Mouse (Mus musculus): ENCODE results near the gene Hps3.
"Not testable (repeated sequence)": the region's sequence is repeated elsewhere in the genome, so short reads cannot be mapped to it uniquely, and the experiment has no call there.

Hps3 gene

DNA sequence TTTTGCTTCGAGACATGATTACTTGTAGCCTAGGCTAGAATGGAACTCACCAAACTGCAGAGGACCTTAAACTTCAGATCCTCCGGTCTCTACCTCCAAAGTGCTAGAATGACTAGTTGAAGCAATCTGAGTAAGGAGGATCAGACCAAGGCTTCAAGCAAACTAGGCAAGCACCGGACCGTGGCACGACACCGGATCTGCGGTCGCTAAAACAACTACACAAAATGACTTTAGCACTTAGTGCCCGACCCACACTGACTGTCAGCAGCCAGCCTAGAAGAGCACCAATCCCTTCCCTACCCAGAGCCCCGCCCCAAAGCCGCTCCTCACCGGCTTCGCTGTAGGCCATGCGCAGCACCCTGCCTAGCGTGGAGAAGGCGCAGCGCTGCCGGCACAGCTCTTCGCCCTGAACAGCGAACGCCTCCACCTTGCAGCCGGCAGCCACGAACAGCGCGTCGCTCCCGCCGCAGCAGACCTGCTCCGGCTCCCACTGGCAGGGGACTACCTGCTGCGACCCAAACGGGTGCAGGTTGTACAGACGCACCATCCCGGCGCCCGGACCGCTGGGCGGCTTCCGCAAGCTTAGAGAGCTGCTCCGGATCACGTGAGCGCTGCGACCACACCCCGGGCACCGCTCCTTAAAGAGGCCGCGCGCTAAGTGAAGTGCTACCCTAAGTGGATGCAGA is at the start of gene Hps3:
TSS of gene Hps3 (minus strand) at position 597 of the 686 bp plus-strand sequence.
- ATAC-seq (ENCODE audit: insufficient number of reproducible peaks, low FRiP score, low TSS enrichment): peak; percentile 97

DNA sequence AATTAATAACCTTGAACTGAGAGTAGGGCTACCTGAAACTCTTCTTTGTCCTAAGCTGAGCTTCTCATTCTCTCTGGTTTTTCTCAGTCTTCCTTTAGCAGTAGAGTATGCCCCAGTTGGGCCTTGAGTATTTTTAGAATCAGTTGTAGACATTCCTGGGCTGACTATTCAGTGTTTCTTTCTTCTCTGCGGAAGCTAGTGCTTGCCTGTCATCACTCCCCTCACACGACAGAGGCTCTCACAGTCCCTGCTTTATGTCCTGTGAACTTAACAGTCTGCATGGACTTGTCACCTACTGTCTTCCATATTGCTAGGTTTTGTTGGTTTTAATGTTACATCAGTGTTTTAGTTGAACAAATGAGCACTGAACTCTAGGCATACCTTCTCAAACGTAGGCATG is 47.0 kb upstream of the Hps3 start:
- ATAC-seq (ENCODE audit: insufficient number of reproducible peaks, low FRiP score, low TSS enrichment): no peak

GRCm38 (mm10) chr3:20076145-20077053 is 41.3 kb upstream of the Hps3 start:
- no peak for ATAC-seq (ENCODE audit: insufficient number of reproducible peaks, low FRiP score, low TSS enrichment)

GRCm38 (mm10) chr3:20058197-20058541 is 23.1 kb upstream of the Hps3 start:
- ATAC-seq (ENCODE audit: insufficient number of reproducible peaks, low FRiP score, low TSS enrichment): peak; percentile 17; the same call in 1 of the 2 replicates

DNA sequence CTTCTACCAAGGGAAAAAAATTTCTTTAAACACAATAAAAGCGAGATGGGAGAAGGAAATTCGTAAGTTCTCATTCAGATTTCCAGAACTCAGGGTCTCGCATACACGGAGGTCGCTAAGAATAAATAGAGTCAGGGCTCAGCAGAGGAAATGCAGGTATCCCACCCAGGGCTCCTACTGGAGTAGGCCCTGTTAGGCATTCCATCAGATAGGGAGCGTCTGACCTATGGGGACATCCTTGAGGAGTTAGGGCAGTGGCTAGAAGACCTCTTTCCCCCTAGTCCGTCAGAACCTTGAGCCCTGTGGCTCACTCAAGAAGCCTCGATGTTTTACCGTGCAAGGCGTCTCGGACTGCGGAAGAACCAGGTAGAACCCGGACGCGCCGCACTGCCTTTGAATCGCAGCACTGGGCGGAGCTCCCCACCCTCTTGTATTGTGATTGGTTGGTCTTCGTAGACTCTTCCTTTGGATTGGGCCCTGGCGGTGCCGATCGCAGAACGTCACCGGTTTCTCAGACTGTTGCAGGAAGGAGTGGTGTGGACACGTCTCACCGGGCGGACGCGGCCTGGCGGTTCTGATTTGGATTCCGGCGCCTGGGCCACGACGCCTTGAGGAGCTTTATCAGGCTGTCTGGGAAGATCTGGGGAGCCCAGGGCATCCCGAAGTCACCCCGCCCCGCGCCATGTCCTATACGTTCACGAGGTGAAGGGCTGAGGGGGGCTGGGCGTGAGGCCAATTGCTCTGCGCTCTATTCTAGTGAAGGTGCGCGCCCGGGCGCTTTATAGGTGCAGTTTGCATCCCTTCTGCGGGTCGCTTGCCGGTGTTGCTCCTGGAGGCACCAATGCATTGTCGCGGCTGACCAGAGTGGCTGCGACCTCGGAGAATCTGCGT is 22.4 kb upstream of the Hps3 start, which contains the start of gene Hltf:
TSS of gene Hltf (plus strand) at position 506 of the 891 bp plus-strand sequence.
- ATAC-seq (ENCODE audit: insufficient number of reproducible peaks, low FRiP score, low TSS enrichment): peak; percentile 100

DNA sequence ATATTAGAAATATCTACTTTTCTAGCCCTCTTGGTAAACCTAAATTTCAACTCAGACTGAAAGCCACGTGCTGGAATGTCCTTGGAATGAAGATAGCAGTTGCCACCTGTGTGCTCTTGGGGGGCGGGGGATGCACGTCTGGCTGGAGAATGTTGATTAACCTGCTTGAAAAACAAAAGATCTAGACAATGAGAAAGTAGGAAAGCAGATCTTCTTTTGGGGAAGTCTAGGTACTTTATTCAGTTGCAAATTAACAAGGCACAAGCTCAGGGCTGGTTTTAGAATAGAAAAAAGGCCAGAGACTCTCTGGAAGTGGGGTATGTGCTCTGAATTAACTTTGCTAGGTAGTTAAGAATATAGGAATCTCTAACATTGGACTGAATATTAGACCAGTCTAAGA is 9.6 kb upstream of the Hps3 start:
- not testable (repeated sequence) for ATAC-seq (ENCODE audit: insufficient number of reproducible peaks, low FRiP score, low TSS enrichment)

DNA sequence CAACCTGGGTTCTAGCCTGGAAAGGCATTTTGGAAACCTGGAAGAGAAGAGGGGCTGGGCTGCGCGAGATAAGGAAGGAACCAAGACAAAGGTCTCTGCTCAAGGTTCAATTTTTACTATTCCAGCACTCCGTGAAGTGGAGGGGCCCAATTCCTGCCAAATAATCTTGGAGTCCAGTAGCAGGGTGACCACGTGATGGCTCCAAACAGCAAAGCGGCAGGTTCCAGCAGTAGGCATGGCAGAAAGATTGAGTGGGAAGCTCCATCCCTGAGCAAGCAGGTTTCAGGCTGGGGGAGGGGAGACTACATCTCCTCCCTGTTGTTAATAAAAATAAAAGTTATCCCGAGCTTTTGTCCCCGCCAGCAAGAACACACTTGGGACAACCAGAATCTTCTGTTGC is 6.3 kb upstream of the Hps3 start:
- ATAC-seq (ENCODE audit: insufficient number of reproducible peaks, low FRiP score, low TSS enrichment): not testable (repeated sequence)

DNA sequence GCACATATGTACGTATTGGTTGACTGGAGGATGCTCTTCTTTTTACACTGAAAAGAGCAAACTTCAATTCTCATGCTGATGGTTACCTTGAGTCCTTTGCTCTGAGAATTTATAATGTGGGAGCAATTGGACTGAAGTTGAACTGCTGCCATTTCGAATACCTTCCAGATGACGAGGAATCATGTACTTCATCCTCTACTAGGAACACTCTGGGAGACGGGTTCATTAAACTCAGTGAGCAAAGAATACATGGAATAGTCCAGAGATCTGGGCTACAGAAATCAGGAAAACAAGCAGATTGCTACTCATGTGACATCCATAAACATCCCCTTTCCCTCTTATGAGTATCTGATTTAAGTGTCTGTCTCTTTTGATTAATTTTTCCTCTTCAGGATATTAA is 954 bp upstream of the Hps3 start:
- no peak for ATAC-seq (ENCODE audit: insufficient number of reproducible peaks, low FRiP score, low TSS enrichment)

GRCm38 (mm10) chr3:20033761-20034718 is 1.1 kb downstream of the Hps3 start:
- no peak for ATAC-seq (ENCODE audit: insufficient number of reproducible peaks, low FRiP score, low TSS enrichment)

GRCm38 (mm10) chr3:20030807-20031206 is 4.3 kb downstream of the Hps3 start:
- ATAC-seq (ENCODE audit: insufficient number of reproducible peaks, low FRiP score, low TSS enrichment): no peak

- no peak for ATAC-seq (ENCODE audit: insufficient number of reproducible peaks, low FRiP score, low TSS enrichment)
These were observed 6.5 kb downstream of the Hps3 start for GRCm38 (mm10) chr3:20028640-20029039.

- ATAC-seq (ENCODE audit: insufficient number of reproducible peaks, low FRiP score, low TSS enrichment): no peak
These were observed 7.3 kb downstream of the Hps3 start for GRCm38 (mm10) chr3:20027788-20028187.

GRCm38 (mm10) chr3:20026996-20027689 is 8.0 kb downstream of the Hps3 start:
- ATAC-seq (ENCODE audit: insufficient number of reproducible peaks, low FRiP score, low TSS enrichment): no peak

GRCm38 (mm10) chr3:20026481-20026880 is 8.6 kb downstream of the Hps3 start:
- ATAC-seq (ENCODE audit: insufficient number of reproducible peaks, low FRiP score, low TSS enrichment): no peak

DNA sequence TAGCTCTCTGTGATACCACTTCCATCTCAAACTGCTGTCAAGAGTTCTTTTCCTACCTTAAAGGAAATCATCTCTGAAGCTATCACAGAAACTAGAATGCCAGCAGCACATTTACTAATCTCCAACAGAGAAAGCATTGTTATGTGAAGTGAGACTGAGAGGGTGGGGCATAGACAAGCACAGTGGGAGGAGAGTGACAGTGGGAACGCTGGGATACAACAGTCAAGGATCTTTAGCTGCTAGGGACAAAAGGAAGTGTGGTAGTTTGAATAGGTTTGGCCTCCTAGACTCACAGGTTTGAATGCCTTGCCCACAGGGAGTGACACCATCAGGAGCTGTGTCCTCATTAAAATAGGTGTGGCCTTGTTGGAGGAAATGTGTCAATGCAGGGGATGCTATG is 11.3 kb downstream of the Hps3 start:
- ATAC-seq (ENCODE audit: insufficient number of reproducible peaks, low FRiP score, low TSS enrichment): no peak

- no peak for ATAC-seq (ENCODE audit: insufficient number of reproducible peaks, low FRiP score, low TSS enrichment)
These were observed 17.0 kb downstream of the Hps3 start for GRCm38 (mm10) chr3:20018076-20018475.

DNA sequence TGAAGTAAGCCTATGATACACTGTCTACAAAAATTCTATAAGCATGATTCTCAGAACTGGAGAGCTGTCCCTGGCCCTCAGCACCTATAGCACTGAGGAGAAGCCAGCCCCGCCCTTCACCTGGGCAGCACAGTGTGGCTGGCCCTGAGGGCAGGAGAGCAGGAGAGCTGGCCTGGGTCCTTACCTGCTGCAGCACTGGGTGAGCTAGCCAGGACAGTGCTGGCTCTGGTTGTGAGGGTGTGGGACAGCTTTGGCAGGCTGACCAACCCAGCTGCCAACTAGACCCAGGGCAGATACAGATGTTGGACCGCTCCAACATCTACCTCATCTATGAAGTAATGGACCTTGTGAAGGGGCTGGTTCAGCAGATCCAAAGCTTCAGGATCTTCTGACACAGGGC is 20.7 kb downstream of the Hps3 start:
- ATAC-seq (ENCODE audit: insufficient number of reproducible peaks, low FRiP score, low TSS enrichment): no peak

DNA sequence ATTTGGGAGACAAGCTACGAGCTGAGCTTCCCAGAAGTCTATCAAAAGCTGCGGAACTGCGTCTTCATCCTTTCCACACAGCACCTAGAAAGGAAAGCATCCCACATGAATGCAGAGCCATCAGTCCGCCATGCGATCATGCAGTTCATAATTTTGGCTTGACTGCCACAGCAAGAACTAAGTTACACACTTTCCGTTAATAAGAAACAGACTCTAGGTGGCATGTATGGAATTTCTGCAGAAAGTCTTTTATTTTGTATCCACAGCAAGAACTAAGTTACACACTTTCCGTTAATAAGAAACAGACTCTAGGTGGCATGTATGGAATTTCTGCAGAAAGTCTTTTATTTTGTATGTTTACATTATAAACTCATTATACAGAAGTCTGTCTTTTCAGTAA is 24.2 kb downstream of the Hps3 start:
- ATAC-seq (ENCODE audit: insufficient number of reproducible peaks, low FRiP score, low TSS enrichment): not testable (repeated sequence)

- no peak for ATAC-seq (ENCODE audit: insufficient number of reproducible peaks, low FRiP score, low TSS enrichment)
These were observed 24.7 kb downstream of the Hps3 start for GRCm38 (mm10) chr3:20010464-20010863.
